Mouse (Mus musculus): ENCODE results near the gene Plekha7. TPM values are rescaled to one million over a fixed set of nuclear protein-coding genes. Genes with fewer than 3 reads are reported as not detected.

The Plekha7 gene
- total RNA-seq, 2 experiments from 2014 or later, result not detected

DNA sequence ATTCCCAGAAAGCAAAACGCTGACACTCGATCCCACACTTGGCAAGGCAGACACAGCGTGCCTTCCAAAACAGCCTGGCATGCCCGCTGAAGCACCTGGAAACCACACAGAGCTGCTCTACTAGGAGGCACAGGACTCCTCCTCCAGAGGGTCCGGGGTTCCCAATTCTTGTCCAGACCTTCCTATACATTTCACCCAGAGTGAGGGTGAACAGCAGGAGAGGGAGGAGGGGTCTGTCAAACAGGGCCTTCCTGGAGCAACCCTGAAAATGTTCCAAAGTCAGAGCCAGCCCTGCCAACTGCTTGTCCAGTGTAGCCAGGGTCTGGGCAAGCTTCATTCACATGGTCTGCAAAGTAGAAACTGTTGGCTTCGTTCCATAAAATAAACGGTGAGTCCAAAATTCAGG, 81.3 kb downstream of the Plekha7 start:
- no peak for ATAC-seq (replicated peaks; ENCODE audit: low FRiP score, poor library complexity, severe bottlenecking)

- no peak for ATAC-seq (replicated peaks; ENCODE audit: low FRiP score, poor library complexity, severe bottlenecking)
These were observed 81.9 kb downstream of the Plekha7 start for GRCm38 (mm10) chr7:116226316-116226715.

GRCm38 (mm10) chr7:116224543-116224942, 83.6 kb downstream of the Plekha7 start:
- ATAC-seq (replicated peaks; ENCODE audit: low FRiP score, poor library complexity, severe bottlenecking), result no peak

DNA sequence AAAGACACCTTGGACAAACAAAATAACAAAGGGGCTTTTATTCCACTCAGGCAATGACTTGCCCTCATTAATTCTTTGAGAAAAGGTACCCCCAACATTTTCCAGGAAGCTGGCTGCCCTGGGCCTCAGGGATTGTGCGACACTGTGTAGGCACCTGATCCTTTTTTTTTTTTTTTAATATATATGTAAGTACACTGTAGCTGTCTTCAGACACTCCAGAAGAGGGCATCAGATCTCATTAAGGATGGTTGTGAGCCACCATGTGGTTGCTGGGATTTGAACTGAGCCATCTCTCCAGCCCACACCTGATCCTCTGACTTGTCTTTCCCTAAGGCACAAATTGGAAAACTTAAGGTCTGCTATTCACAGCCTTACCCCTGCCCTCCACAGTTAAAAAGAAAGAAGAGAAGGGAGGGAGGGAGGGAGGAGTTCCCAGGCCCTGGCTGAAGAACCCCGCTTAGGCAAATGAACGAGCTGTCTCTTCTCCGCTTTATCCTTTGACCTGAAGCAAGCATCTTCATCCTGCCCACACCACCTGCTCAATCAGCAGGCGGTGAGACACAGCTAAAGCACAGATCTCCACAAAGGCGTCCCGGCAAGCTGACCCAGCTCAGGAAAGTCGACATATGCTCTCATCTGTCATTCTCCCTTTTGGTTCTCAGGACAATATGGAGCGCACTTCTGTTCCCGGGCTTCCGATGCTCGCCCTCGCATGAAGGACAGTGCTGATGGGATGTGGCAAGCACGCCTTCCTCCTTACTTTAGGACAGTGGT, 85.0 kb downstream of the Plekha7 start:
- ATAC-seq (replicated peaks; ENCODE audit: low FRiP score, poor library complexity, severe bottlenecking), result no peak

DNA sequence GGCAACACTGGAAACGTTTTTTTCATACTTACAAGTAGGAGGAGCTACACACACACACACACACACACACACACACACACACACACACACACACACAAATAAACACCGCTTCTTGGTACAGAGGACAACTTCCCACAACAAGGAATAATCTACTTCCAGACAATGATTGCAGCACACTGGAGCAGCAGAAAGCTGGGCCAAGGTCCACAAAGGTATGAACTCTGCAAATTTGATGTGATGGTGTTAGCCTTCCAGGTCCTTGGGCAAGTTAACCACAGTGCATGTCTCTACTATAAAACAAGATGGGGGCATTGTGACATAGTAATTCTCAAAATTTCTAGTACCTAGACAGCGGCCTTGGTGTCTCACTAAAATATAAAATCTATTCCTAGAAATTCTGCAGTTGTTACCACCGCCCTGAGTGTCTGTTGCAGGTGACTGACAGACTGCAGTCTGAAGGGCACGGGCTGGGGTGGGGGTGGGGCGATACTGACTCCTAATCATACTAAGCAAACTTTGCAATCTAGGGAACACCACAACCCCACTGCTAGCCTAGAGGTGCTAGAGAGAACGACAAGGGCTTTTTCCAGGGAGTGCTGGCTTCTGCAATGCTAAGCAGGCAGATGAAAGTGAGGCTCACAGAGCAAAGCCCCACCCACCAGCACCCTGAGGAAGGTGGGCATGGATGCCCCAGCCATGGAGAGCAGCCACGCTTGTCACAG, 85.7 kb downstream of the Plekha7 start:
- no peak for ATAC-seq (replicated peaks; ENCODE audit: low FRiP score, poor library complexity, severe bottlenecking)

- ATAC-seq (replicated peaks; ENCODE audit: low FRiP score, poor library complexity, severe bottlenecking), result no peak
These were observed 86.3 kb downstream of the Plekha7 start for GRCm38 (mm10) chr7:116221883-116222282.

- ATAC-seq (replicated peaks; ENCODE audit: low FRiP score, poor library complexity, severe bottlenecking), result no peak
These were observed 88.0 kb downstream of the Plekha7 start for GRCm38 (mm10) chr7:116220103-116220707.

DNA sequence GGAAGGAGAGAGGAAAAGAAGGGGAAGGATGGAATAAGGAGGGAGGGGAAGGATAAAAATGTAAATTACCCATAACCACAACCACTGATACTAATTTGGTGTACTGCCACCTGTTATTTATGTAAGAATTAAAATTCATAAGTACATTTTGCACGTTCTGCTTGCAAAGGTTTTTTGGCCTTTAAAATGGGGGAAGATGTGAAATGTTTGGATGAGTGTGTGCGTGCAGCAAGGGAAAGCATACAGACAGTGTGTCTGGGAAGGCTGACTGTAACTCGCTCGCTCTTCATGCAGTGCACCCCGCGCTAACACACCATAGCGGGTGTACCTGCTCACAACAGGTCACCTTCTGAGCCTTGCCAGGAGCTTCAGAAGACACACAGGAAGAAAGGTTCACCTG, 90.4 kb downstream of the Plekha7 start:
- ATAC-seq (replicated peaks; ENCODE audit: low FRiP score, poor library complexity, severe bottlenecking), result no peak

DNA sequence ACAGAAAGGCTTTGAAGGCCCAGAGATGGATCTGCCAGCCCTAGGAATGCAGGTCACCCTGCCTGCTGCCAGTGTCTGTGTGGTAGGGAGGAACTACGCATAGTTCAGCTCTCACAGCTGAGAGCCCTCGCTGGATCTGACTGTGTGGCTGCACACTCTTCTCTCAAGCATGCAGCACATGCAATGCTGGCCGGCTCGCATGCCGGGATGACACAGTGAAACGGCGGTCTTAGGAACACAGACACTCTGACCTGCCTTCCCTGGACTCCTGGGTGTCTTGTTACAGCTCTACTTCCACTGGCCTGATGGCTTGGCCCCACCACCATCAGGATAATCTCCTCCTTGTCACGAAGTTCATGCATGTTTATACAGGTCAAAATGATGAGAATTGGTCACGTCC, 96.3 kb downstream of the Plekha7 start:
- no peak for ATAC-seq (replicated peaks; ENCODE audit: low FRiP score, poor library complexity, severe bottlenecking)

GRCm38 (mm10) chr7:116209926-116210631, 98.1 kb downstream of the Plekha7 start:
- ATAC-seq (replicated peaks; ENCODE audit: low FRiP score, poor library complexity, severe bottlenecking), result no peak

GRCm38 (mm10) chr7:116208880-116209279, 99.3 kb downstream of the Plekha7 start:
- ATAC-seq (replicated peaks; ENCODE audit: low FRiP score, poor library complexity, severe bottlenecking), result no peak

DNA sequence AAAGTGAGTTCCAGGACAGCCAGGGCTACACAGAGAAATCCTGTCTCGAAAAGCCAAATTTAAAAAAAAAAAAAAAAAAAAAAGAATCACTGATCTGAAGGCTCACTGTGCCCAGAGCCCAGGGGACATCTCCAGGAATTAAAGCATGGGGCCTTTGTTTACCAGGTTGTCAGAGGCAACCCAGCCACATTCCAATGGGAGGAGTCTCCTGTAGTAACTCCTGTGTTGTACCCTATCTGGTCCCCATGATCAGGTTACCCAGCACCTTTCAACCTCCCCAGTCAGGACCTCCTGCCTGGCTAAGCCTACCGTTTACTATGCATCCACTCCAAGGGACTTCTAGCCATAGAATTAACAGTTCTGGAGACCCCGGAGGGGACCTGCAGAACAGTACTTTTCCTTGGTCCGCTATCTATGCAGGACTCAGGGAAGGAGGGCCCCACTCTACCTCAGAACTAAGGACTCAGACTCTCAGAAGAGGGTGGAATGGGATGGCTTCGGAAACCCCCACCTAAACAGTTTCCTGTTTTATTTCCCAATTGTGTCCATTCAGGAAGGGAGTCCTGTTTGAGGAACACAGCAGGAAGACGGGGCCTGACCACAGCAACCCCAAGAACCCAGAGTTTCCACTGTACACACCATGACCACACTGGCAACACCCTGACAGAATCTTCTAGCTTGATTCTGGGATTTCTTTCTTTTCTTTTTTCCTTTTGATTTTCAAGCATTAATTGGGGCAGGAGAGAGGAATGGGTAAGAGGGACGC, 101.2 kb downstream of the Plekha7 start:
- no peak for ATAC-seq (replicated peaks; ENCODE audit: low FRiP score, poor library complexity, severe bottlenecking)

DNA sequence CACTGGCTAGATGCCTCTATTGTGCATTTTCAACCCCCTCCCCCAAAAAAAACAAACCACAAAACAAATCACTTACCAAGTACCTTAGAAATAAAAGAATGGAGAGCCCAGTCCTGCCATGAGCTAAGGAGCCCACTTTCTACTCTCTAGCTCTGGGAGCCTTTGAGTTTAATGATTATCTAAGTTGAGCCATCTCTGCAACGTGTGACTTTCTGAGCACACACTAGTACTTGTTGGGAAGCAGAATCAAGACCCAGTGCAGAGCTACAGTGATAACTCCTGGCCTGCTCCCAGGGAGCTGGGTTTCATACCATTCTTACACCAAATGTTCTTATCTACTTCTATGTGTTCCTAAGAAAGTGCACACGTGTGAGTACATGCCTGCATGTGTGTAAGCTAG, 102.7 kb downstream of the Plekha7 start:
- ATAC-seq (replicated peaks; ENCODE audit: low FRiP score, poor library complexity, severe bottlenecking), result no peak

GRCm38 (mm10) chr7:116202033-116202681, 106.0 kb downstream of the Plekha7 start:
- no peak for ATAC-seq (replicated peaks; ENCODE audit: low FRiP score, poor library complexity, severe bottlenecking)

DNA sequence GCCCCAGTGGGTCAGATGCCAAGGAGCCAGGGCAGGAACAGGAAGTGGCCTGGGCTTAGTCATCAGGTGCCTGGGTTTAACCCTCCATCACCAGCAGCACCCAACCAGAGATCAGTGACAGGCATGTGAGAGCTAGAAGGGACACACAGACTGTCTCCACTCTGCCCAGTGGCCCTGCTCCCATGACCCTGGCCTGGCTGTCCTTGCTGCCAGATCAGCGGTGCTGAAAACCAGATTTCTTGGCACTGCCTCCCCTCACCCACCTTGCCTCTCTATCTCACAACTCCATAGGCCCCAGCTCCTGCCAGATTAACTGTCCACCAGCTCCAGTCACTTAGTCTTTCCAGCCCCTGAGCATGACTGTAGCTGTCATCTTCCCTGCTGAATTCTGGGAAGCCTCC, 107.2 kb downstream of the Plekha7 start:
- ATAC-seq (replicated peaks; ENCODE audit: low FRiP score, poor library complexity, severe bottlenecking), result no peak

DNA sequence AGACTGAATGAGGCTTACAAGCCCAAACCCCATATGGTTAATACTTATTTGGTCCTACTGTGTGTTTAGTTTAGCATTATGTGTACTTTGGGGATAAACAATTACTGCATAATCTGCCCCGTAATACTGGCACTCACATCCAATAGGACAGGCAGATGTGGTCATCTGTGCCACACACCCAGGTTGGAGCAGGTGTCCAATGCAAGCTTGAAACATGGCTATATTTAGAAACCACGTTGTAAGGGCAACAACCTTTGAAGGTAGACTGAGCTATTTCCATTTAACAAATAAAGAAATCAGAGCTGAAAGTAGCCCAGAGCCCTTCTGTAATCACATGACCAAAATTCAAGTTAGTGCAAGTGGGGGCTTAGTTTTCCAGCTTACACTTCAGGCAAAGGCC, 107.6 kb downstream of the Plekha7 start:
- no peak for ATAC-seq (replicated peaks; ENCODE audit: low FRiP score, poor library complexity, severe bottlenecking)

GRCm38 (mm10) chr7:116198902-116199301, 109.3 kb downstream of the Plekha7 start:
- no peak for ATAC-seq (replicated peaks; ENCODE audit: low FRiP score, poor library complexity, severe bottlenecking)

DNA sequence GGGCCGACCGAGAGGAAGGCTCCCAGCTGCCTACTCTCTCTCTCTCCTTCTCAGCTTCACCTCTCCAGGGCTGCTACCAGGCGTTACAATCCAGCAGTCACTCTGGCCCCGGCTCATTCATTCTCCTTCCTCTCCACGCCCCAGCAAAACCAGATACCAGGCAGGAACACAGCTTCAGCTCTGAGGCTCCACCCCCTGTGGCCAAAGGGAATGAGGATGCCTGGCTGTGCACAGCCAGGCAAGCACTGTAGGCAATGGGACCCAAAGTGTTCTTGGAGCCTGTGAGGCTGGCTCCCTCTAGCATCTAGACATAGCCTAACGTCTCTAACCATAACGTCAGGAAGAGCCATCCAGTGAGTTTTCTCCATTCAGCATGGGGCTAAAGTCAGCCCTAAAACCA, 109.8 kb downstream of the Plekha7 start:
- ATAC-seq (replicated peaks; ENCODE audit: low FRiP score, poor library complexity, severe bottlenecking), result no peak

GRCm38 (mm10) chr7:116196974-116197679, 111.0 kb downstream of the Plekha7 start:
- ATAC-seq (replicated peaks; ENCODE audit: low FRiP score, poor library complexity, severe bottlenecking), result no peak

Data from erythroid progenitor cell, adult 5-6 weeks (primary cell).